Mouse (Mus musculus): ENCODE results near the gene Sirt2. TPM values are rescaled to one million over a fixed set of nuclear protein-coding genes. Genes with fewer than 3 reads are reported as not detected.

Sirt2 gene
- total RNA-seq, 2 experiments from 2014 or later: 82.3 to 83.2 TPM

GRCm38 (mm10) chr7:28794496-28794895 lies 28.0 kb downstream of the Sirt2 start:
- DNase-seq (ENCODE audit: low spot score in 2 of 2): no peak

DNA sequence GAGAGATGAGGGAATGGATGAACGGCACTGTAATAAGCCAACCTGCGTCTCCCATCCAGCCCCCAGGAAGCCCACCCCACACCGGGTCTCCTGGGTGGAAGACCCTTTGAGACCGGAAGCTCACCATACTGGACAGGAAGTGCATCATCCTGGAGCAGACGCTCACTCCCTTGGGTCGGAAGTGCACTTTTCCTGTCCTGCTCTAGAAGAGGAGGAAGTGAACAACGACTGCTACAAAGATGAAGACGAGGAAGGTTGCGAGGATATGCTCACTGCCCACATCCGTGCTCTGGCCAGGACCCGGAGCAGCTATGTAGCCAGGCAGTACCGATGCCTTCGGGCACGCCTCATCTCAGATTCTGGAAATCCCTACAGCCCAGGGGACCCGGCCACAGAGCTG lies 29.3 kb downstream of the Sirt2 start:
- DNase-seq (ENCODE audit: low spot score in 2 of 2): no peak

GRCm38 (mm10) chr7:28796562-28796975 lies 30.0 kb downstream of the Sirt2 start:
- peak; percentile 74 to 85 for DNase-seq (ENCODE audit: low spot score in 2 of 2)

DNA sequence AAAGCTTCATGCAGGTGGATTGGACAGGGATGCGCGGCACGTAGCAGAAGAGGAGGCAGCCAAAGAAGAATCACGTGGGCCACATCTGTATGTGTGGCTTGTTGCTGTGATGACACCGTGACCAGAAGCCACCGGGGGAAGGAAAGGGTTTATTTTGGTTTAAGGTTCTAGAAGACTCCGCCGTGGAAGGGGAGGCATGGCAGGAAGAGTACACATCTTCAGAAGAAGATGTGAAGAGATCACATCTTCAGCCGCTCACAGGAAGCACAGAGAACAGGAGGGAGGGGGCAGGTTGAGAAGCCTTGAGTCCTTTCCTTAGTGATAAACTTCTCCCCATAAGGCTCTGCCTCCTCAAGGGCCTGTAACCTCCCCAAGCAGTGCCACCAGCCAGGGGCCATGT lies 33.5 kb downstream of the Sirt2 start:
- no peak for DNase-seq (ENCODE audit: low spot score in 2 of 2)

DNA sequence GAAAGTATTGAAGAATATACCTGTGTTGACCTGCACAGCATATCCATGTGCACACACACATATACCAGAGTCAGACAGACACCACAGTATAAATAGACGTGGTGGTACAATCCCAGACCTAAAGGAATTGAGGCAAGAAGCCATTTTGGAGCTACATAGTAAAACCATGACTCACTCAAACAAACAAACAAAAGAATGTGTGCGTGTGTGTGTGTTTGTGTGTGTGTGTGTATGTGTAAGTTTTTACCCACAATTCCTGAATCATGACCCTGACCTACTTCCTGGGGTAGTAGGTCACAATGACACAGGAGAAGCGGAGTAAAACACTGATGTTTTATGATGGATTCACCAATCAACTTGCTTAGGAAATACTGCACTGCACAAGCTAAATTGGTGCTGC lies 34.9 kb downstream of the Sirt2 start:
- no peak for DNase-seq (ENCODE audit: low spot score in 2 of 2)

GRCm38 (mm10) chr7:28801901-28802670 lies 35.6 kb downstream of the Sirt2 start:
- peak in 1 of 2 experiments; percentile 60 for DNase-seq (ENCODE audit: low spot score in 2 of 2)

DNA sequence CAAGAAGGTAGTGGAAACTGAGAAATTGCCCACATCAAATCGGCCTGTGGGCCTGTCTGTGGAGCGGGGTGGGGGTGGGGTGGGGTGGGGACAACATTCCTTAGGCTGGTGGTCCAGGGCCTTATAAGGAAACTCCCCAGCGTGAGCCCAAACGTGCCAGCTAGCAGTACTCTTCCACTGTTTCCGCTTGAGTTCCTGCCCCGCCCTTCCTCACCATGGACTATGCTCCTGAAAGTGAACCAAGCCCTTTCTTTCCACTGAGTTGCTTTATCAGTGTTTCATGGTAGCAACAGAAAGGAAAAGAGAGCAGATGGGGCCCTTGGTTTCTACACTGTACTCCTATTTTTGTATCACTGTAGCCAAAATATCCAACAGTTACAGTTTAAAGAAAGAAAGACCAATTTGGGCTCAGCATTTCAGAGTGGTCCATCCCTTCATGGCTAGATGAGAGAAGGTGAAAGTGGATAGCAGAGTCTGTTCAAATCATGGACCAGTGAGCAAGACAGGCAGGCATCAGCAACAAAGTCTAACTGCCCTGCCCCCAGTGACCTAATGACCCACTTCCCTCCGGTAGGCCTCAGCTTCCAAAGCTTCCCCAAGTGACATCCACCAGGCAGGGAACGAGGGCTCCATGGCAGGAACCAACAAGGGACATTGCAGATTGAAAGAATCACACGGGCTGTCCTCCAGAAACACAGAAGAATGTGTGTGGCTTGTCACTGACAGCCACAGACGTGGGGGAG lies 36.5 kb downstream of the Sirt2 start:
- no peak for DNase-seq (ENCODE audit: low spot score in 2 of 2)

GRCm38 (mm10) chr7:28803756-28804155 lies 37.2 kb downstream of the Sirt2 start:
- no peak for DNase-seq (ENCODE audit: low spot score in 2 of 2)

DNA sequence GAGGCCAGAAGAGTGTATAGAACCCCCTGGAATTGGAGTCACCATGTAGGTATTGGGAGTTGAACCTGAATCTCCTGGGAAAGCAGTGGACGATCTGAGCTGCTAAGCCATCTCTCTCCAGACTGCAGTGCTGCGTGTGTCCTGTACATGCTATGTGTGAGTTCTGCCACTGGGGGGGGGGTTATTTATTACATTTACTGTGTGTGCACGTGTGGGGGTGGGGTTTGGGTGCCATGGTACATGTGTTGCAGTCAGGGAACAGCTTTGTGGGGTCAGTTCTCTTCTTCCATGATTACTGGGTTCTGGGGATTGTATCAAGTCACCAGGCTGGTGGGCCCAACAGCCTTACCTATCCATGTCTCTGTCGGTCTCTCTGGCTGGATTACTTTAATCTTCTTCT lies 40.3 kb downstream of the Sirt2 start:
- DNase-seq (ENCODE audit: low spot score in 2 of 2): no peak

- DNase-seq (ENCODE audit: low spot score in 2 of 2): no peak
These were observed 41.2 kb downstream of the Sirt2 start for GRCm38 (mm10) chr7:28807641-28808220.

GRCm38 (mm10) chr7:28808221-28808941 lies 41.8 kb downstream of the Sirt2 start, which contains the start of gene Hnrnpl:
TSS of gene Hnrnpl (plus strand) at chr7:28808541.
- DNase-seq (ENCODE audit: low spot score in 2 of 2): peak; percentile 59 to 81

DNA sequence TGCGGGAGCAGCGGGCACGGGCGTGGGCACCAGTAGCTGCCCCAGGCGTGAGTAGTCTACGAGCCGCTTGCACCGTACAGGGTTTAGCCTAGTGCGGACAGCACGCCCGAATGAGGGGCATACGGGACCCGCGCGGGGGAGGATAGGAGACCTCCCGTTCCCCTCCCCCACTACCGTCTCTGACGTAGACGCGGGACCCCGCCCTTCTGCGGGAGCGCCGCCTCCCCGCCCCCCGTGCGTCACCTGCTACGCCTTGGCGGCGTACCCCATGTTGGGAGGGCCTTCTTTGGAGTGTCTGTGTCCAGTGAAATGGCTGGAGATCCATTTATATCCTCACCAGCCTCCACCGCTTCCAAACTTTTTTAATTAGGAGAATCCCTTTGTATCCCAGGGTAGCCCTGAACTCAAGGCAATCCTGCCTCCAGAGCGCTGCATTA lies 42.4 kb downstream of the Sirt2 start:
- DNase-seq (ENCODE audit: low spot score in 2 of 2): peak; percentile 96 to 98

DNA sequence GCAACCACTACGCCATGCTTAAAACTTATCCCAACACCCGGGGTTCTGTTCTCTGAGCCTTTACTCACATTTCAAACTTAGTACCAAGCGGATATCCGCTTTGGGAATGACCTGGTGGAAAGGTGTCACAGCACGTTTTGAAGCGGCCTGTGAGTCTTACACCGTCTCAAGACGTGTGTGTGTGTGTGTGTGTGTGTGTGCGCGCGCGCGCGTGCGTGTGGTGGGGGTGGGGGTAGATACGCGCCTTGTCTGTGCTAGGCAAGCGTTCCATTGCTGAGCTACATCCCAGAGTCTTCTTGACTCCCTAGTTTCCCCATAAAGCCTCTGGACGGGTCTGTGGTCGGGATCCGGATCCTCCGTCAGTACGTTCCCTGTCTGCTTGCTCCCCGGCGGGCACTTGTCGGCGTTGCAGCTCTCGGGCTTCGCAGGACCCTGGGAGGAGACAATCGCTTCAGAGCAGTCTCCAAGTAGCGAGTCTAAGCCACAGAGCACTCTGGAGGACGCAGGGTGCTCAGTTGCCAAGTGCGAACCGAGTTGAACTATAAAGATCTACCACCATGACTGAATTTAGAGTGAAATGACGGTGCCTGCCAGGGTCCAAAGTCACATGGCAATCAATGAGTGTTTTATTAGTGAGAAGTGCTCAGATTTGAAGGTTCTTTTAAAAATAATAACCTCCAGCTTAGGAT lies 43.0 kb downstream of the Sirt2 start:
- DNase-seq (ENCODE audit: low spot score in 2 of 2): peak in 1 of 2 experiments; percentile 60

- DNase-seq (ENCODE audit: low spot score in 2 of 2): peak; percentile 97 to 99
These were observed 43.9 kb downstream of the Sirt2 start for GRCm38 (mm10) chr7:28810107-28811066.

DNA sequence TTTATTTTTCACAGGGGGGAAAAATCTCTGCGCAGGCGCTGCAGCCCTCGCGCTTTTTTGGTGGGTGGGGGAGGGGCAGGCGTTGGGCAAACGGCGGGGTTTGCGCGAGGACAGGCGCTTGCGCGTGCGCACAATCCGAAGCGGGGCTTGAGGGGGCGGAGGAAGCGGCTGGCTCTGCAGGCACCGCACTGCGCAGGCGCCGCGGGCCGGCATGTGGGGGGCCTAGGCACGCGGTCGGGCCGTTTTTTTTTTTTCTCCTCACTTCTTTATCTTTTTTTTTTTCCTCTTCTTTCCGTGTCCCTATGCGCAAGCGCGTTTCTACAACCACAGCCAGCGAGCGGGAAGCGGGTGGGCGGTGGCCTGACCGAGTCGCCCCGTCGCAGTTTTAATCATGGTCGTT lies 44.7 kb downstream of the Sirt2 start:
- DNase-seq (ENCODE audit: low spot score in 2 of 2): peak; percentile 94 to 96

- DNase-seq (ENCODE audit: low spot score in 2 of 2): no peak
These were observed 45.2 kb downstream of the Sirt2 start for GRCm38 (mm10) chr7:28811640-28812275.

DNA sequence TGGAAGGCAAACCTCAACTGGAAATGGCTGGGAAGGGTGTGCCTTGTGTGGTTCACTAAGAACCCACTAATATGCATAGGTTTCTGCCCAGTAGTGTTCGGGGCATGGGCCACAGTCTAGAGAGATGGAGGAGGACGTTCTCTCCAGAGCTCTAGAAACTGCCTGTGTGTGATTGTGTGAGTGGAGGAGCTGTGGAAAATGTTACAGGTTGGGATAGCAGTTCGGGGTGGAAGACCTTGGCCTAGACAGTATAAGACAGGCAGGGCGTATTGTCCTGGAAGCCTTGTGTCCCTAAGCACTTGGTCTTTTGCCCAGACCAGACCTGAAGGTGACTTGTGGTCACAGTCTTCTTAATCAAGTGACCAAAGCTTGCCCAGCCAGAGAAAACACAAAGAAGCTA lies 45.9 kb downstream of the Sirt2 start:
- no peak for DNase-seq (ENCODE audit: low spot score in 2 of 2)

DNA sequence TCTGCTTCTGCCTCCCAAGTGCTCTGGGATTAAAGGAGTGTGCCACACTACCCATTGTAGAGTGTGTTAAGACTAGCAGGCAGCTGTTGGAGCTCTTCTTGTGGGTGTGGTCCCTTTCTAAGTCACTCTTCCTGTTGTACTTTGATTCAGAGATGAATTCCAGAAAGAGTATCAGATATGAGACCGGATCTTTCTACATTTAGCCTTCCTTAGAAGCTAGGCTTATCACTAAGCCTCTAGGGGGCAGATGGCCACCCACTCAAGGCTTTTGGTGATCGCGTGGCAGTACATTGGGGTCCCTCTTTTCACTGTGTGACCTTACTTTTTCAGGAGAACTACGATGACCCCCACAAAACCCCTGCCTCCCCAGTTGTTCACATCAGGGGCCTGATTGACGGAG lies 46.4 kb downstream of the Sirt2 start:
- no peak for DNase-seq (ENCODE audit: low spot score in 2 of 2)

All from gastrocnemius, postnatal 4 days (tissue).